Mouse (Mus musculus) limb, embryonic 11.5 days (tissue): ENCODE measurements around the gene Arsj. TPM values are rescaled to one million over a fixed set of nuclear protein-coding genes. Genes with fewer than 3 reads are reported as not detected.
A peak's percentile ranks its signal among the peaks of the same experiment; 100 is the strongest.

Experiments
- ATAC-seq: fragments of 200-750 bp; cut with Nextera tagmentation; 2 replicates; pipeline ENCODE4 v1.8.0; 2017; ENCODE audit warnings: low read depth; ENCODE audit not compliant: insufficient number of reproducible peaks, low FRiP score, low TSS enrichment
- DNase-seq: peaks from one replicate; pipeline ENCODE4 v3.0.0-alpha.2; 2015; ENCODE audit warnings: low spot score
- H3K27ac ChIP-seq: fragments of 300-500 bp; sonication (generic); replicated peaks from 2 replicates; pipeline ENCODE4 v1.5.1; 2014; ENCODE audit warnings: low read depth, mild to moderate bottlenecking, low read length
- H3K27me3 ChIP-seq: fragments of 300-500 bp; sonication (generic); 2 replicates; pipeline ENCODE4 v1.6.1; 2014; ENCODE audit warnings: mild to moderate bottlenecking, low read length, mixed read lengths; ENCODE audit not compliant: control insufficient read depth, insufficient read depth
- H3K36me3 ChIP-seq: fragments of 300-500 bp; sonication (generic); 2 replicates; pipeline ENCODE4 v1.6.1; 2014; ENCODE audit warnings: mild to moderate bottlenecking, low read length, moderate library complexity, mixed read lengths; ENCODE audit not compliant: control insufficient read depth, insufficient read depth
- H3K4me1 ChIP-seq: fragments of 300-500 bp; sonication (generic); 2 replicates; pipeline ENCODE4 v1.6.1; 2014; ENCODE audit warnings: low read length, mixed read lengths; ENCODE audit not compliant: control insufficient read depth, insufficient read depth
- H3K4me2 ChIP-seq: fragments of 300-500 bp; sonication (generic); 2 replicates; pipeline ENCODE4 v1.6.1; 2014; ENCODE audit warnings: low read depth, mild to moderate bottlenecking, moderate library complexity; ENCODE audit not compliant: severe bottlenecking
- H3K4me3 ChIP-seq: fragments of 300-500 bp; sonication (generic); 2 replicates; pipeline ENCODE4 v1.5.1; 2014; ENCODE audit warnings: low read depth, low read length
- H3K9ac ChIP-seq: fragments of 300-500 bp; sonication (generic); 2 replicates; pipeline ENCODE4 v1.6.1; 2014; ENCODE audit warnings: mild to moderate bottlenecking, low read length
- H3K9me3 ChIP-seq: fragments of 300-500 bp; sonication (generic); 2 replicates; pipeline ENCODE4 v1.6.1; 2016; ENCODE audit warnings: low read length; ENCODE audit not compliant: control insufficient read depth
- whole genome bisulfite sequencing: fragments of 180-500 bp; shearing (Covaris S2); extraction: QIAGEN DNeasy Blood & Tissue Kit; methylation state at CpG from one replicate; pipeline ENCODE4 v1.1.7; 2014; 5-methylcytosine and 5-hydroxymethylcytosine counted together
- polyA plus RNA-seq: library from polyadenylated mRNA; unstranded; fragments of >200 nt; fragmentation: Nextera tagmentation; extraction: Ambion mirVana; gene quantifications from 2 replicates; pipeline ENCODE4 v1.2.1, GENCODE M21; 2014

The Arsj gene
- polyA plus RNA-seq, 1 experiment from 2014 or later = 1.2 TPM

DNA sequence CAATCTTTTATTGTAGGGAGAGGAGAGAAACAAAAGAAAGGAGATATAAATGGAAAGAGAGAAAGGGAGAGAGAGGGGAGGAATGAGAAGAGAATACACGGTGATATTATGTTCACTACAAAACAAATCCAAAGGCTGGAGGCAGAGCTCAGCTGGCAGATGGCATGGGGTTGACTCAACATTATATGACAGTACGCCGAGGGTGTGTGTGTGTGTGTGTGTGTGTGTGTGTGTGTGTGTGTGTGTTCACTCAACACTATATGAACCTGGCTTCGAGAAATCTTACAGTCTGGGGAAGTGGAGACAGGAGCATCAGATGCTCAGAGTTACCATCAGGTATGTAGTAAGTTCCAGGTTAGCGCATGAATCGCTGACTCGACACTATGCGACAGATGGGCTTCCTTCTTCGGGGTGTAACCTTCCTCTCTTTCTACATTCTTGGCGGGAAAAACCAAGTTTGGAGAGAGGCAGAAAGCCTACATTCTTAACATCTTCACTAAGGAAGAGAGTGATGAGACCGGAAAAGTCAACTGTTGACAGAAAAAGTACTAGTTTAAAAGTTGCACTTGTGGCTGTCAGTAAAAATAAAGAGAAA lies 456 bp upstream of the Arsj start:
- DNase-seq (no peak), ATAC-seq (no peak)
- WGBS = 87% methylated on average over 11 of the region's 11 CpGs
- H3K36me3 ChIP-seq = no peaks in the 10 kb centered on the region
- H3K4me2 ChIP-seq = no peak overlapping the region
- H3K4me3 ChIP-seq = no peak overlapping the region
- H3K27me3 ChIP-seq = no peaks in the 10 kb centered on the region
- H3K4me1 ChIP-seq = no peaks in the 10 kb centered on the region
- H3K9me3 ChIP-seq = no peaks in the 10 kb centered on the region
- H3K9ac ChIP-seq = no peak overlapping the region
- H3K27ac ChIP-seq = no peak overlapping the region

DNA sequence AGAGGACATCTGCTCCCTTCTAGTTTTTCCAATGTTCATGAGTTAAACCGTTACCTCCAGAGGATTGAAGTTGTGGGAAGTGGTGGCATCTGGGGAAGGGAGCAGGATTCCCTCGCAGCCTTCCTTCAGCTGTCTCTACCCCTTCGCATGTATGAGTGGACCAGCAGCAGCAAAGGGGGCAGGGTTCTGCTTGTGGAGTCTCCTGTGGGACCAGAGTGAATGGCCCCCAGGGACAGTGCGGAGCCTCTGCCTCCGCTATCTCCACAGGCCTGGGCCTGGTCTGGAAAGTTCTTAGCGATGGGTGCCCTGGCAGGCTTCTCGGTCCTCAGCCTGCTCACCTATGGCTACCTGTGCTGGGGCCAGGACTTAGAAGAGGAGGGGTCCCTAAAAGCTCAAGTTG lies 1.1 kb downstream of the Arsj start:
- WGBS = 90% methylated on average over 7 of the region's 7 CpGs
- peak overlapping the region; percentile 64; the same call in 1 of the 2 replicates for H3K4me2 ChIP-seq
- ATAC-seq (no peak), DNase-seq (no peak)
- H3K4me1 ChIP-seq = no peaks in the 10 kb centered on the region
- H3K27me3 ChIP-seq = no peaks in the 10 kb centered on the region
- H3K9ac ChIP-seq = no peak overlapping the region
- H3K9me3 ChIP-seq = no peaks in the 10 kb centered on the region
- H3K27ac ChIP-seq = no peak overlapping the region
- H3K36me3 ChIP-seq = no peaks in the 10 kb centered on the region
- H3K4me3 ChIP-seq = no peak overlapping the region

DNA sequence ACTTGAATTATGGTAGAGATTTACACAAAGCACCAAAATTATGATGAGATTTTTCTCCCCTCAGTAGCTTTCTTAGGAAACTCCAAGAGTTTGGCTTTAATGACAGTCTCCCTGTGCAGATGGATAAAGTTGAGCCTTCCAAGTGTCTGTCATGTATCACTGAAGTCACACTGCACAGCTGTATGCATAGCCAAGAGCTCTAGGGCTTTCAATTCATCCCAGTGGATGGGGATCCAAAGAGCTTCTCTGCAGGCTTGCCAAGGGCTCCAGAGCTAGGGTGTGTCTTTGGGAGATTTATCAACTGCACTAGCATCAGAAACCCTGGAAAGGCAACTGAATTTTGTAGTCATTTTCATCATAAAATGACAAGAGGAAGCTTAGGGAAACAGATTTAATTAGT lies 7.1 kb downstream of the Arsj start:
- Histone ChIP-seq H3K9me3 (no peaks in the 10 kb centered on the region), H3K4me1 (peaks cover 3% of the 10 kb centered on the region), H3K4me3 (no peak overlapping the region), H3K9ac (no peak overlapping the region), H3K27ac (no peak overlapping the region), H3K36me3 (no peaks in the 10 kb centered on the region), H3K4me2 (no peak overlapping the region), H3K27me3 (no peaks in the 10 kb centered on the region)
- ATAC-seq (no peak), DNase-seq (no peak)

GRCm38 (mm10) chr3:126372815-126373545 lies 9.5 kb downstream of the Arsj start:
- no peak overlapping the region for H3K9ac ChIP-seq
- DNase-seq = peak; percentile 63
- peak overlapping the region; percentile 10; the same call in 1 of the 2 replicates for H3K27ac ChIP-seq
- no peak overlapping the region for H3K4me2 ChIP-seq
- H3K27me3 ChIP-seq = no peaks in the 10 kb centered on the region
- H3K4me3 ChIP-seq = no peak overlapping the region
- peaks cover 3% of the 10 kb centered on the region for H3K4me1 ChIP-seq
- no peaks in the 10 kb centered on the region for H3K9me3 ChIP-seq
- peak; percentile 80 for ATAC-seq
- 38% methylated on average over 9 of the region's 9 CpGs for WGBS
- no peaks in the 10 kb centered on the region for H3K36me3 ChIP-seq

GRCm38 (mm10) chr3:126373721-126374120 lies 10.2 kb downstream of the Arsj start:
- WGBS = 48% methylated on average over 1 of the region's 1 CpGs
- H3K27ac ChIP-seq = 0 out of 2 replicates have a peak overlapping the region, but pooled peaks have one; percentile 14
- DNase-seq (no peak), ATAC-seq (peak; percentile 38; the same call in 1 of the 2 replicates)
- H3K9me3 ChIP-seq = no peaks in the 10 kb centered on the region
- no peaks in the 10 kb centered on the region for H3K27me3 ChIP-seq
- H3K9ac ChIP-seq = no peak overlapping the region
- H3K36me3 ChIP-seq = no peaks in the 10 kb centered on the region
- peaks cover 3% of the 10 kb centered on the region for H3K4me1 ChIP-seq
- H3K4me2 ChIP-seq = no peak overlapping the region
- no peak overlapping the region for H3K4me3 ChIP-seq

- DNase-seq = peak; percentile 63
- WGBS = 35% methylated on average over 6 of the region's 6 CpGs
These were observed 15.8 kb downstream of the Arsj start for GRCm38 (mm10) chr3:126379252-126379651.

DNA sequence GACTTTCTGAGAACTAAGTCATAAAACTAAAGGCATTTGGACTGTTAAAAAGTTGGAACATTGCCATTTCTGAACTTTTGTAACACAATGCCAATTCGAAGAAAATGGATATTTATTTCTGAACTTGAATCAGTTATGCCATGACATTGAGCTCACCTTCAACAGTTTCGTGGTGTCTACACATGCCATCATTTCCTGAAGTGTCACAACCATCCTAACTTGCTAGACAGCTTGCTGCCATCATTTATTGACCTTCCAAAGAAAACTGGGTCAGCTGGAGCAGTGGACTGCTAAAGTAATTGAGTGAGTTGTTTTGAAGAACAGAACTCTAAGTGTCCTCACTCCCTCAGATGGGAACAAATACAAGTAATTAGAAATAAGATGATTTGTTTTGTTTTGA lies 16.2 kb downstream of the Arsj start:
- no peak overlapping the region for H3K27ac ChIP-seq
- no peak overlapping the region for H3K4me3 ChIP-seq
- H3K9me3 ChIP-seq = no peaks in the 10 kb centered on the region
- no peaks in the 10 kb centered on the region for H3K36me3 ChIP-seq
- H3K4me1 ChIP-seq = 0 out of 2 replicates have a peak, but pooled peaks cover 6% of the 10 kb centered on the region
- no peak for ATAC-seq
- 74% methylated on average over 2 of the region's 2 CpGs for WGBS
- no peak for DNase-seq
- H3K4me2 ChIP-seq = no peak overlapping the region
- H3K9ac ChIP-seq = no peak overlapping the region
- no peaks in the 10 kb centered on the region for H3K27me3 ChIP-seq

More at GRCm38 (mm10) chr3:126379252-126379651, 15.8 kb downstream of the Arsj start:
- H3K9me3 ChIP-seq = no peaks in the 10 kb centered on the region
- H3K27me3 ChIP-seq = no peaks in the 10 kb centered on the region
- no peak overlapping the region for H3K27ac ChIP-seq
- no peak overlapping the region for H3K4me2 ChIP-seq
- no peak overlapping the region for H3K9ac ChIP-seq
- H3K36me3 ChIP-seq = no peaks in the 10 kb centered on the region
- no peak overlapping the region for H3K4me3 ChIP-seq
- 0 out of 2 replicates have a peak, but pooled peaks cover 6% of the 10 kb centered on the region for H3K4me1 ChIP-seq
- ATAC-seq = no peak

DNA sequence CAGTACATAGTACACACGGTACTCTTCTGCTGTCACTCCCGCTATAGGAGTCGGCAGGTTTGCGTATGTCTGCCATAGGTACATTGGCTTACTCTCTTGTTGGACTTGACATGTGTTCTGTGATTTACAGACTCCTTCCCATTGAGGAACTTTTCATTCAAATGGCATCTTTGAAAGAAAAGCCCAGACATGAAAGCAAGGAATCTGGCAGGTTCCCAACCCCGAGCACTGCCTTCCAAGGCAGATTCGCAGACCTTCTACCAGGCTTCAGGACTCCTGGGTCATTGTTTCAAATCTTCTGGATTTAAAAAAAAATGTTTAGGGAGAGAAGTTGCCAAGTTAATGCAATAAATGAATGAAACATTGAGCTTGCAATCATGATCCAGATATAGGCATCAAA lies 19.8 kb downstream of the Arsj start:
- DNase-seq = no peak

More for the DNA sequence above, 19.8 kb downstream of the Arsj start:
- H3K27me3 ChIP-seq = no peaks in the 10 kb centered on the region
- H3K27ac ChIP-seq = no peak overlapping the region
- no peak overlapping the region for H3K4me2 ChIP-seq
- 0 out of 2 replicates have a peak, but pooled peaks cover 6% of the 10 kb centered on the region for H3K4me1 ChIP-seq
- no peak for ATAC-seq
- no peaks in the 10 kb centered on the region for H3K9me3 ChIP-seq
- H3K36me3 ChIP-seq = no peaks in the 10 kb centered on the region
- 95% methylated on average over 6 of the region's 6 CpGs for WGBS
- H3K9ac ChIP-seq = no peak overlapping the region
- H3K4me3 ChIP-seq = no peak overlapping the region
